Mouse (Mus musculus) gastrocnemius, postnatal 4 days (tissue): ENCODE results near the gene Syce3. TPM values are rescaled to one million over a fixed set of nuclear protein-coding genes. Genes with fewer than 3 reads are reported as not detected.

Experiments used
- DNase-seq, 2 experiments: peaks; one replicate each; pipeline ENCODE4 v3.0.0; 2021 to 2022; ENCODE audit warnings: low spot score in 2 of 2, mixed read lengths in 2 of 2
- total RNA-seq, 2 experiments: library from RNA; stranded (reverse); gene quantifications; 2 replicates each; pipeline ENCODE4 v1.2.3; 2021

Syce3 gene
- total RNA-seq, 2 experiments from 2014 or later = not detected

- DNase-seq = no peak
These were observed 14.3 kb upstream of the Syce3 start for GRCm38 (mm10) chr15:89424621-89425020.

GRCm38 (mm10) chr15:89421938-89422337 is 11.6 kb upstream of the Syce3 start:
- DNase-seq = no peak

GRCm38 (mm10) chr15:89415282-89415681 is 5.0 kb upstream of the Syce3 start:
- no peak for DNase-seq

GRCm38 (mm10) chr15:89406691-89407090 is 3.6 kb downstream of the Syce3 start:
- DNase-seq = no peak

GRCm38 (mm10) chr15:89404831-89405623 is 5.3 kb downstream of the Syce3 start:
- DNase-seq = no peak

GRCm38 (mm10) chr15:89402471-89402870 is 7.8 kb downstream of the Syce3 start:
- no peak for DNase-seq

GRCm38 (mm10) chr15:89399716-89400115 is 10.6 kb downstream of the Syce3 start:
- no peak for DNase-seq

GRCm38 (mm10) chr15:89398146-89398545 is 12.2 kb downstream of the Syce3 start:
- no peak for DNase-seq

- DNase-seq = no peak
These were observed 13.4 kb downstream of the Syce3 start for GRCm38 (mm10) chr15:89396883-89397282.

- DNase-seq = no peak
These were observed 20.2 kb downstream of the Syce3 start for GRCm38 (mm10) chr15:89390081-89390480.

GRCm38 (mm10) chr15:89387127-89387526 is 23.2 kb downstream of the Syce3 start:
- DNase-seq = no peak

GRCm38 (mm10) chr15:89384617-89385016 is 25.7 kb downstream of the Syce3 start, which contains the start of gene Klhdc7b:
Klhdc7b (plus strand) TSS chr15:89384917.
- DNase-seq = no peak

- DNase-seq = no peak
These were observed 30.9 kb downstream of the Syce3 start for GRCm38 (mm10) chr15:89379429-89379828.

- no peak for DNase-seq
These were observed 31.4 kb downstream of the Syce3 start, which contains the start of gene Odf3b for GRCm38 (mm10) chr15:89378831-89379401. Odf3b (minus strand) TSS chr15:89379282.

GRCm38 (mm10) chr15:89377938-89378828 is 32.1 kb downstream of the Syce3 start:
- no peak for DNase-seq

- no peak for DNase-seq
These were observed 32.9 kb downstream of the Syce3 start for GRCm38 (mm10) chr15:89377362-89377761.

- DNase-seq = no peak
These were observed 33.3 kb downstream of the Syce3 start, which contains the start of gene Tymp for GRCm38 (mm10) chr15:89376957-89377356. Tymp (minus strand) TSS chr15:89377039.

- no peak for DNase-seq
These were observed 34.3 kb downstream of the Syce3 start for GRCm38 (mm10) chr15:89376040-89376439.

- no peak for DNase-seq
These were observed 35.3 kb downstream of the Syce3 start for GRCm38 (mm10) chr15:89374801-89375534.

GRCm38 (mm10) chr15:89374340-89374739 is 36.0 kb downstream of the Syce3 start:
- DNase-seq = no peak

- peak; percentile 93 to 95 for DNase-seq
These were observed 36.5 kb downstream of the Syce3 start, which contains the start of gene Sco2 for GRCm38 (mm10) chr15:89373762-89374248. Sco2 (minus strand) TSS chr15:89373846.
